Mouse (Mus musculus): ENCODE measurements around the gene Mrpl55. TPM values are rescaled to one million over a fixed set of nuclear protein-coding genes. Genes with fewer than 3 reads are reported as not detected.

Mrpl55 gene
- 7.0 and 7.5 TPM in 2 replicates for total RNA-seq (2023)

GRCm38 (mm10) chr11:59202081-59202995, at the start of gene Mrpl55:
Mrpl55 (plus strand) TSS chr11:59202486.

DNA sequence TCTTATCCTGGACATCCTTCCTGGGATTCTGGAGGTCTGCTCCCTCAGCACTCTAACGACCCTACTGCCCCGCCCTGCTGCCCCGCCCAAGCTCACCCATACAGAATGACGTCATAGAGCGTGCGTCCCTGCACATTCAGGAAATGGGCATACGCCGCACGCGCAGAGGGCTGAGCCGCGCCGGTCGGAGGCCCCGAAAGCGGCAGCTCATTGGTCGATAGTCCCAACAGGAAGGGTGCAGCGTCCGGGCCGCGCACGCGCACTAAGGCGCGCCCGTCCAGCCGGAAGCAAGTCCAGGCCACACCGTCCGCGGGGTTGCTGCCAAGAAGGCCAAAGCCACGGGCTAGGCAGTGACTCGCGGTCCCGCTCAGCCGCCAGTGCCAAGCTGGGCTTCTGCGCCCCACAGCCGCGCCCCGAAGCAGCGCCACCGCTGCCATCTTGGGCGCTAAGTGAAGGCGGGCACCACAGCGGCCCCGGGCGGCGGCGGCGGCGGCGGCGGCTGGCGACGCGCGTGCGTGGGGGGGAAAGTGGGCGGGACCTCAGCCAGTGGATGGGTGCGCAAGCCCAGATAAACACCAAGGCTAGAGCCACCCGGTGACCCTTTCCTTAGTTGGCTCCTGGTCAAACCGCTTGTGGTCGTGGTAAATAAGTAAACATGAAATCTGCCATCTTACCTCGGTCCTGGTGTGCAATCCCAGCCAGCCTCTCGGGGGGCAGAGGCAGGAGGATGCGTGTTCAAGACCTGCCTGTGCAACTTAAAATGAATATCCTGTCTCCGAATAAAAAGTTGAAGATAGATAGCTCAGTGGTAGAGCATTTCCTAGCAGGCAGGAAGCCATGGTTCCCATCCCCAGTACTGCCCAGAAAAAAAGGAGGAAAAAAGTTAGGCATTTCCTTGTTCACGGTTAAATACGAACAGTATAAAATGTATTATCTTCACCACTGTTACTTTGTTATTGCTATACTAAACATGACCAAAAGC, 38.7 kb upstream of the Mrpl55 start, which contains the start of gene Iba57:
Gene Iba57 (minus strand): TSS at position 485 of the 982 bp plus-strand sequence.

DNA sequence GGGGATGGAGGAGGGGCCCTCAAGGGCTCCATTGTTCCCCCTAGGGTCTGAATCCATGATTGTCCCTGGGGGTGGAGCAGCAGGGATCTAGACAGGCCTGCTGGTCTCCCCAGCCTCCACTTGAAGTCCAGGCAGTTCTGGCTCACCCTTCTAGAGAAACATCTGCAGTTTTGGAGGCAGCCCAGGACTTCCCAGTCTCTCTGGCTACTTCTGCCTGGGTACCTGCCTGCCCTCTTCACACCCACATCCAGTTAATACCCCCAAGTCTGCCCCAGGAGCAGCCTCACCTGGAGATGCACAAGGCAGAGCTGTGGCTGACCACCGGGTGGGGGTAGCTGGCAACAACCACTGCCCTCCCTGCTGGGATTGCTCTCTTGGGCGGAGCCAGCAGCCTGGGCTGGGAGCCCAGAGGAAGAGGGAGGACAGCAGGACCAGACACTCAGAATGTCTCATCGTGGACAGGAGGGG, 19.4 kb upstream of the Mrpl55 start, which contains the start of gene Gjc2:
Gene Gjc2 (minus strand): TSS at position 350 of the 468 bp plus-strand sequence.

GRCm38 (mm10) chr11:59192059-59192386, 10.3 kb upstream of the Mrpl55 start, which contains the start of gene Guk1:
Guk1 (minus strand) TSS chr11:59192212.

GRCm38 (mm10) chr11:59208153-59208831, 6.0 kb downstream of the Mrpl55 start, which contains the start of gene 2310033P09Rik:
2310033P09Rik (plus strand) TSS chr11:59208321.

DNA sequence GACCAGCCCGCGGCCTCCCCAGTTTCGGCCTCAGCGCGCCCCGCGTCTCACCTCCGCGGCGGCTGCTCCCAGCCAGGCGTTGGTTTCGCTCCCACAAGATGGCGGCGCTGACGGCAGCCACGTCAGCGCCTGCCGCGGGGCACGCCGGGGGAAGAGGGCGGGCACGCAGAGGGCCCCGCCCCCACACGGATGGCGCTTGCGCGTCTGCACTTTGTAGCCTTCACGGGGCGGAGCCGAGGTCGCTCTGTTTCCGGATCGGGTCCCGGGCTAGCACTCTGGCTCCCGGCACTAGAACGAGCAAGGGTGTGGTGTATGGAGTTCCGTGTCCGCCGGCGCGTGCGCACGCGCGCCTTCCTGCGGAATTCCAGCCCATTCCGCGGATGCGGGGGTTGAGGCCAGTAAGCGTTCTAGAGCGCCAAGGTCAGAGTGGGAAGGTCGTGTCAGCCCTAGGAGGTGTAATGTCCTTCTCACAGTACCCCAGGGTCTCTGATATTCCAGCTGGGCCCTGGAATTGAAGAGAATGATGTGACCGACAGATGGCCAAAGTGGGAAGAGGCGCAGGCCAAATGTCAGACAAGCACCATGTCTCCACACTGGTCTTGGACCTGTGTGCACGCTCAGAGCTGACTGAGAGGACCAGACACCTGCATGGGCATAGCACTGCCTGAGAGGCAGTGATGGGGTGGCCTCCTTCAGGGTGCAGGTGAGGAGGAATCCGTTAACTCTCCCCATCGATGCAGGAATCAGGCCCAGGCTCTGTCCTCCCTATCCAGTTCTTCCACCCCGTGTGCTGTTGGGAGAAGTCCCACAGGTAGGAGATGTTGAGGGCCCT, 26.1 kb downstream of the Mrpl55 start, which contains the start of gene Arf1:
Gene Arf1 (minus strand): TSS at position 149 of the 832 bp plus-strand sequence.

Other genes starting within 250 kb of the Mrpl55 start
- gene Hist3h2a, start 247.8 kb upstream of the Mrpl55 start, total RNA-seq (2023): 26.3 and 37.6 TPM in 2 replicates
- 0.14 TPM in 1 of 2 replicates, not detected in the other for gene Trim17, start 247.8 kb upstream of the Mrpl55 start, total RNA-seq (2023)
- gene Trim11, start 224.4 kb upstream of the Mrpl55 start, total RNA-seq (2023): 56.4 and 85.0 TPM in 2 replicates
- gene Obscn, start 66.1 kb upstream of the Mrpl55 start, total RNA-seq (2023): not detected in 2 replicates
- 2.1 and 4.1 TPM in 2 replicates for gene Iba57, start 38.7 kb upstream of the Mrpl55 start, total RNA-seq (2023)
- 0.18 TPM in 1 of 2 replicates, not detected in the other for gene Gjc2, start 19.3 kb upstream of the Mrpl55 start, total RNA-seq (2023)
- 9.7 and 11.8 TPM in 2 replicates for gene Guk1, start 10.3 kb upstream of the Mrpl55 start, total RNA-seq (2023)
- 11.5 and 12.7 TPM in 2 replicates for gene 2310033P09Rik, start 5.8 kb downstream of the Mrpl55 start, total RNA-seq (2023)
- gene Arf1, start 25.8 kb downstream of the Mrpl55 start, total RNA-seq (2023): 338 and 342 TPM in 2 replicates
- gene Wnt3a, start 88.3 kb downstream of the Mrpl55 start, total RNA-seq (2023): not detected in 2 replicates
- gene Wnt9a, start 104.4 kb downstream of the Mrpl55 start, total RNA-seq (2023): not detected in 2 replicates
- gene Prss38, start 173.2 kb downstream of the Mrpl55 start, total RNA-seq (2023): not detected in 2 replicates
- gene Jmjd4, start 247.6 kb downstream of the Mrpl55 start, total RNA-seq (2023): 0.77 and 1.1 TPM in 2 replicates
- gene Snap47, start 248.7 kb downstream of the Mrpl55 start, total RNA-seq (2023): 1.9 and 3.1 TPM in 2 replicates